Mouse (Mus musculus) intestine, postnatal 0 days (tissue): ENCODE measurements at regions not wholly inside any gene's neighbourhood (a gene's known extent, or its start where the extent isn't known, plus 50 kb on each side); places are given as distances from the start of the nearest gene placed in this dataset.

ENCODE experiments used
- ATAC-seq: fragments of 200-750 bp; cut with Nextera tagmentation; 2 replicates; pipeline ENCODE4 v1.8.0; 2017; ENCODE audit warnings: mild to moderate bottlenecking, moderate TSS enrichment, moderate library complexity
- H3K27ac ChIP-seq: fragments of 300-500 bp; sonication (generic); 2 replicates; pipeline ENCODE4 v1.5.1; 2014; ENCODE audit warnings: mild to moderate bottlenecking, low read depth, low read length, moderate library complexity
- H3K27me3 ChIP-seq: fragments of 300-500 bp; sonication (generic); replicated peaks from 2 replicates; pipeline ENCODE4 v1.6.1; 2014; ENCODE audit warnings: low read length, mixed read lengths; ENCODE audit not compliant: control insufficient read depth, insufficient read depth
- H3K36me3 ChIP-seq: fragments of 300-500 bp; sonication (generic); 2 replicates; pipeline ENCODE4 v1.6.1; 2014; ENCODE audit warnings: mild to moderate bottlenecking, moderate library complexity; ENCODE audit not compliant: control insufficient read depth, insufficient read depth
- H3K4me1 ChIP-seq: fragments of 300-500 bp; sonication (generic); replicated peaks from 2 replicates; pipeline ENCODE4 v1.6.1; 2014; ENCODE audit warnings: antibody characterized with exemption, low read length, mixed read lengths; ENCODE audit not compliant: control insufficient read depth, insufficient read depth
- H3K4me2 ChIP-seq: fragments of 300-500 bp; sonication (generic); replicated peaks from 2 replicates; pipeline ENCODE4 v1.6.1; 2014; ENCODE audit warnings: low read depth, mild to moderate bottlenecking, moderate library complexity
- H3K4me3 ChIP-seq: fragments of 300-500 bp; sonication (generic); 2 replicates; pipeline ENCODE4 v1.5.1; 2014; ENCODE audit warnings: low read depth, low read length
- H3K9ac ChIP-seq: fragments of 300-500 bp; sonication (generic); 2 replicates; pipeline ENCODE4 v1.6.1; 2014; ENCODE audit warnings: mild to moderate bottlenecking, low read depth, low read length
- H3K9me3 ChIP-seq: fragments of 300-500 bp; sonication (generic); 2 replicates; pipeline ENCODE4 v1.6.1; 2016; ENCODE audit warnings: mixed run types; ENCODE audit not compliant: control insufficient read depth
- CTCF ChIP-seq: sonication (generic); IDR thresholded peaks from 2 replicates; pipeline ENCODE4 v1.5.1; 2016; ENCODE audit warnings: low read depth, mild to moderate bottlenecking, control low read depth, antibody characterized with exemption, moderate library complexity
- WGBS: fragments of 180-500 bp; shearing (Covaris S2); extraction: QIAGEN DNeasy Blood & Tissue Kit; methylation state at CpG from one replicate; pipeline ENCODE4 v1.1.7; 2014; 5-methylcytosine and 5-hydroxymethylcytosine counted together

- H3K9me3 ChIP-seq: no peaks in the 10 kb centered on the region
- ATAC-seq: no peak
Observed at GRCm38 (mm10) chr3:68758609-68759008, 68.2 kb downstream of the Il12a start.

GRCm38 (mm10) chr3:68759375-68759774, 68.9 kb downstream of the Il12a start:
- no peaks in the 10 kb centered on the region for H3K36me3 ChIP-seq
- no peak for ATAC-seq
- no peaks in the 10 kb centered on the region for H3K9me3 ChIP-seq
- no peak overlapping the region for H3K4me2 ChIP-seq
- no peaks in the 10 kb centered on the region for H3K4me1 ChIP-seq
- 48% methylated on average over 8 of the region's 8 CpGs for WGBS
- H3K27me3 ChIP-seq: no peaks in the 10 kb centered on the region
- H3K4me3 ChIP-seq: no peak overlapping the region
- no peak overlapping the region for H3K27ac ChIP-seq
- no peak for TF ChIP-seq CTCF
- H3K9ac ChIP-seq: no peak overlapping the region

More at GRCm38 (mm10) chr3:68758609-68759008, 68.2 kb downstream of the Il12a start:
- H3K27me3 ChIP-seq: no peaks in the 10 kb centered on the region
- no peak overlapping the region for H3K9ac ChIP-seq
- H3K4me2 ChIP-seq: no peak overlapping the region
- TF ChIP-seq CTCF: no peak
- no peaks in the 10 kb centered on the region for H3K4me1 ChIP-seq
- no peak overlapping the region for H3K4me3 ChIP-seq
- H3K27ac ChIP-seq: no peak overlapping the region
- H3K36me3 ChIP-seq: no peaks in the 10 kb centered on the region

GRCm38 (mm10) chr3:68760806-68761205, 70.4 kb downstream of the Il12a start:
- H3K36me3 ChIP-seq: no peaks in the 10 kb centered on the region
- no peak overlapping the region for H3K27ac ChIP-seq
- no peak for ATAC-seq
- no peaks in the 10 kb centered on the region for H3K4me1 ChIP-seq
- no peak overlapping the region for H3K4me2 ChIP-seq
- no peaks in the 10 kb centered on the region for H3K27me3 ChIP-seq
- no peaks in the 10 kb centered on the region for H3K9me3 ChIP-seq
- no peak overlapping the region for H3K4me3 ChIP-seq
- no peak for TF ChIP-seq CTCF
- no peak overlapping the region for H3K9ac ChIP-seq
- WGBS: 84% methylated on average over 2 of the region's 2 CpGs

DNA sequence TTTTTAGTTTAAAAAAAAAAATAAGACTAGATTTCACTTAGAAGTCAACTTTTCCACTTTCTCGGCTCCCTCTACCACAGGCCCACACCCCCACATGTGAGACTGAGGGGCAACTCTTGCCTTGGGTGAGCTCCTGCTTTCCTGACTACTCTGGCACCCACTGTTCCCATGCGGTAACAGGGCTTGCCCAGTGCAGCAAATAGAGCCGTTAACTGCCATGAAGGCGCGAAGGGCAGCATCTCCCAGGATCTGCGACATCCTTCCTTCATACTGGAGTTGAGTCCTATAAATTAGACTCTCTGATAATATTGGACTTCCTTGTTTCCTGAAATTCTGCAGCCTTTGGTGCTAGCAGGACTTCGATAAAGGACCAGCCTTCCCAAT, 70.8 kb downstream of the Il12a start:
- no peak for TF ChIP-seq CTCF
- Histone ChIP-seq H3K4me1 (no peaks in the 10 kb centered on the region), H3K27me3 (no peaks in the 10 kb centered on the region), H3K9me3 (no peaks in the 10 kb centered on the region), H3K4me3 (no peak overlapping the region), H3K36me3 (no peaks in the 10 kb centered on the region), H3K27ac (no peak overlapping the region), H3K9ac (no peak overlapping the region), H3K4me2 (peak overlapping the region; percentile 54)
- ATAC-seq: no peak; the same call in 1 of the 2 replicates
- 57% methylated on average over 7 of the region's 7 CpGs for WGBS

DNA sequence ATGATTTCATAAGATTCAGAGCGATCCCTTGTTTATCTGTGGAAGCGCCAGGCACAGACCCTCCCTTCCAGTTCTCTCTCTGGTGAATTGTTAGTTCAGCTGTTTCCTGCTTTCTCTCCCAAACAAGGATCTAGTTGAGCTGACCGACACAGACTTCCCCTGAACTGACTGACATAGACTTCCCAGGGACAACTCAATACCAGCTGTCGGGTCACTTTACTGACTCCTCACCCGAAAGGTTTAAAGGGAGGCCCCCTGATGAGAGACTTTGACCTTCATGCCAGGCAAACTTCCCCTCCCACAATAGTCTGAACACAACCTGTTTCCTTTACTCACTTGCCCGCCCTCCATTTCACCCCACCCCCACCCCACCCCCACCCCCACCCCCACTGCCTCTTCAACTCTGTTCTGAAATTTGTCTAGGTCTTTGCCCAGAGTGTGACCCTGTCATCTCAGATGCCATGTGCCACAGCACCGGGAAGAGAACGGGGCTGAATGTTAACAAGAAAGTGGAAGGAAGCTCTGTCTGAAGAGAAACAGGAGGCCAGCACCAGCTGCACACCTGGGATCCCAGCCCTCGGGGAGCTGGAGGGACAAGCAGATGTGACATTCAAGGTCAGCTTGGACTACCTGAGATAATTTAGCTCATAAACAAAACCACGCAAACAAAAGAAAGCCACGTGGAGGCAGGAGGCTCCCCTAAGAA, 71.3 kb downstream of the Il12a start:
- no peaks in the 10 kb centered on the region for H3K9me3 ChIP-seq
- TF ChIP-seq CTCF: no peak
- peak overlapping the region; percentile 54 for H3K4me2 ChIP-seq
- H3K36me3 ChIP-seq: no peaks in the 10 kb centered on the region
- peak; percentile 77 for ATAC-seq
- no peaks in the 10 kb centered on the region for H3K4me1 ChIP-seq
- no peaks in the 10 kb centered on the region for H3K27me3 ChIP-seq
- WGBS: 9% methylated on average over 11 of the region's 11 CpGs
- H3K9ac ChIP-seq: no peak overlapping the region
- H3K4me3 ChIP-seq: no peak overlapping the region
- no peak overlapping the region for H3K27ac ChIP-seq

- no peak for ATAC-seq
- no peak overlapping the region for H3K27ac ChIP-seq
- H3K9me3 ChIP-seq: no peaks in the 10 kb centered on the region
- no peak overlapping the region for H3K9ac ChIP-seq
- no peak for TF ChIP-seq CTCF
- no peak overlapping the region for H3K4me2 ChIP-seq
- no peaks in the 10 kb centered on the region for H3K4me1 ChIP-seq
- no peaks in the 10 kb centered on the region for H3K27me3 ChIP-seq
- no peak overlapping the region for H3K4me3 ChIP-seq
- 91% methylated on average over 8 of the region's 8 CpGs for WGBS
- H3K36me3 ChIP-seq: no peaks in the 10 kb centered on the region
Observed at GRCm38 (mm10) chr3:68762988-68763387, 72.5 kb downstream of the Il12a start.

DNA sequence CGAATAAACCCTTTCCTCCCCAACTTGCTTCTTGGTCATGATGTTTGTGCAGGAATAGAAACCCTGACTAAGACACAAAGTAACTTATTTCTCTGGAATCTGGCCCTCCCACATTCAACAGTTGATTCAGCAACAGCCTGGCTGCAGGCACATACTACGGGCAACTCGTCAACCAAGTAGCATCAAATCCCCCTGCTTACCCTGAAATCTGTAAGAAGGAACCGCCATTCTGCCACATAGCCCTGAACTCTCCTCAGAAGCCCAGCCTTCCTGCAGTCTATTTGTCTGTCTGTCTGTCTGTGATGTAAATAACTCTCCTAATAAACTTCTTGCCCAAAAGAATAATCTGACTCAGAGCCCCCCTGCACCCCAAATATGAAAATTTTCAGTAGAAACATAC, 73.9 kb downstream of the Il12a start:
- H3K36me3 ChIP-seq: no peaks in the 10 kb centered on the region
- no peaks in the 10 kb centered on the region for H3K27me3 ChIP-seq
- H3K4me3 ChIP-seq: no peak overlapping the region
- no peak for TF ChIP-seq CTCF
- H3K4me2 ChIP-seq: no peak overlapping the region
- no peak overlapping the region for H3K27ac ChIP-seq
- WGBS: 93% methylated on average over 4 of the region's 4 CpGs
- H3K9ac ChIP-seq: no peak overlapping the region
- no peaks in the 10 kb centered on the region for H3K9me3 ChIP-seq
- ATAC-seq: no peak
- no peaks in the 10 kb centered on the region for H3K4me1 ChIP-seq
